Mouse (Mus musculus) small intestine, adult 2 months (tissue): ENCODE measurements around the gene A230072I06Rik. TPM values are rescaled to one million over a fixed set of nuclear protein-coding genes. Genes with fewer than 3 reads are reported as not detected.

Experiments used
- H3K27ac ChIP-seq: fragments of 200-500 bp; 2 replicates; pipeline ENCODE4 v1.5.1; 2012; ENCODE audit warnings: low read depth, low read length, control low read depth, inconsistent platforms; ENCODE audit not compliant: insufficient read depth
- H3K27me3 ChIP-seq: fragments of 200-500 bp; 2 replicates; pipeline ENCODE4 v1.6.1; 2012; ENCODE audit warnings: mild to moderate bottlenecking, moderate library complexity, low read length, inconsistent platforms; ENCODE audit not compliant: control insufficient read depth, insufficient read depth
- H3K36me3 ChIP-seq: fragments of 200-500 bp; 2 replicates; pipeline ENCODE4 v1.6.1; 2012; ENCODE audit warnings: mild to moderate bottlenecking, low read length, control low read depth, inconsistent platforms; ENCODE audit not compliant: control insufficient read depth, insufficient read depth
- H3K4me1 ChIP-seq: fragments of 200-500 bp; 2 replicates; pipeline ENCODE4 v1.6.1; 2012; ENCODE audit warnings: low read length, inconsistent platforms, mixed read lengths; ENCODE audit not compliant: control insufficient read depth, insufficient read depth, insufficient read length
- H3K4me3 ChIP-seq: fragments of 200-500 bp; 2 replicates; pipeline ENCODE4 v1.5.1; 2012; ENCODE audit warnings: low read depth, mild to moderate bottlenecking, control low read depth, inconsistent platforms, low read length, moderate library complexity
- CTCF ChIP-seq: fragments of 200-500 bp; IDR thresholded peaks from 2 replicates; pipeline ENCODE4 v1.5.1; 2012; ENCODE audit warnings: low read depth, mild to moderate bottlenecking, control low read depth, inconsistent platforms, low read length, moderate library complexity, mixed read lengths; ENCODE audit not compliant: insufficient replicate concordance, insufficient read length; ENCODE audit errors: extremely low read depth
- POLR2A ChIP-seq: fragments of 200-500 bp; IDR thresholded peaks from 2 replicates; pipeline ENCODE4 v1.6.1; 2012; ENCODE audit warnings: low read depth, mild to moderate bottlenecking, control low read depth, inconsistent platforms, low read length, moderate library complexity
- WGBS: fragments of 180-500 bp; shearing (Covaris S2); methylation state at CpG from one replicate; pipeline ENCODE4 v1.1.7; 2018; 5-methylcytosine and 5-hydroxymethylcytosine counted together
- polyA plus RNA-seq: library from polyadenylated mRNA; depleted of rRNA; stranded (reverse); fragments of >200 nt; gene quantifications from 2 replicates; pipeline ENCODE4 v1.2.3, GENCODE M21; 2012

The A230072I06Rik gene
- polyA plus RNA-seq, 1 experiment = not detected

GRCm38 (mm10) chr8:12261556-12261955 is 17.1 kb upstream of the A230072I06Rik start:
- Histone ChIP-seq H3K27ac (no peak overlapping the region), H3K27me3 (no peaks in the 10 kb centered on the region), H3K36me3 (no peaks in the 10 kb centered on the region), H3K4me3 (no peak overlapping the region), H3K4me1 (no peaks in the 10 kb centered on the region)
- TF ChIP-seq CTCF = no peak
- TF ChIP-seq POLR2A = no peak
- WGBS = 64% methylated on average over 4 of the region's 4 CpGs

- no peaks in the 10 kb centered on the region for H3K4me1 ChIP-seq
- H3K36me3 ChIP-seq = no peaks in the 10 kb centered on the region
- H3K4me3 ChIP-seq = no peak overlapping the region
- no peak for TF ChIP-seq POLR2A
- no peak for TF ChIP-seq CTCF
- no peak overlapping the region for H3K27ac ChIP-seq
- no peaks in the 10 kb centered on the region for H3K27me3 ChIP-seq
- WGBS = 95% methylated on average over 8 of the region's 8 CpGs
Measured at GRCm38 (mm10) chr8:12264996-12265395, 13.6 kb upstream of the A230072I06Rik start.

GRCm38 (mm10) chr8:12267863-12268262 is 10.8 kb upstream of the A230072I06Rik start:
- no peaks in the 10 kb centered on the region for H3K4me1 ChIP-seq
- H3K27ac ChIP-seq = no peak overlapping the region
- TF ChIP-seq CTCF (no peak), POLR2A (no peak)
- no peaks in the 10 kb centered on the region for H3K27me3 ChIP-seq
- no peak overlapping the region for H3K4me3 ChIP-seq
- 64% methylated on average over 5 of the region's 5 CpGs for whole genome bisulfite sequencing
- no peaks in the 10 kb centered on the region for H3K36me3 ChIP-seq

- Histone ChIP-seq H3K27ac (no peak overlapping the region), H3K27me3 (no peaks in the 10 kb centered on the region), H3K4me3 (no peak overlapping the region), H3K36me3 (no peaks in the 10 kb centered on the region), H3K4me1 (no peaks in the 10 kb centered on the region)
- TF ChIP-seq CTCF (no peak), POLR2A (no peak)
- WGBS = 62% methylated on average over 14 of the region's 14 CpGs
Measured at GRCm38 (mm10) chr8:12268306-12268829, 10.3 kb upstream of the A230072I06Rik start.

DNA sequence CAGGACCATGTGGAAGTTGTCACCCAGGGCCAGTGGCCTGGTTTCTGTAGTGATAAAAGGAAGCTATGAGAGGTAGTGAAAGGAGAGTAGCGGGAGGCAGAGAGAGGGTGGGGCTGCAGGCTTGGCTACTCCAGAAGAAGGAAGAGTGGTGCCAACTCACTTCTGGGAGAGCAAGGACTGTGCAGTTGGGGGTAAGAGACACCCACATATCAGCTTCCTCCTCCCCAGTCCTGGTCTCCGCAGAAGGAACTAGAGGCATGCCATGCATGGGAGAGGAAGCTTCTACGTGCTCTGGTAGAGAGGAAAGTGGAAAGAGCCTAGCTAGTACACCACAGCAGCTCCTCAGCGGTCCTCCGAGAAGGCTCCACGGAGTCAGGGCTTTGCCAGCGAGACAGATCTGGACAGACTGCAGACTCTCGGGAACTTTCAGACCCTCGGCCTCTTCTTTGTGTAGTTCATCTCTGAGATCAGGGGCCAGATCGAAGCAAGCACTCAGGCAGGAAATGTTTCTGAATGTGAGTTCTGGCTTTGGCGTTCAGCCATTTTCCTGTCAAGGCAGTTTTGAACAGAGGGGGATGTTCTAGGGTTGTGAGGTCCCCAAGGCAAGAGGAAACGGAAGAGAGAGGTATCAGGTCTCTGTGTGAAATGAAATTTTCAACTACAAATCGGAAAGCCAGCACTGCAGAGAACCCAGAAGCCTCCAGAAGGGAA is 1.0 kb downstream of the A230072I06Rik start:
- no peak for TF ChIP-seq POLR2A
- TF ChIP-seq CTCF = no peak
- no peaks in the 10 kb centered on the region for H3K4me1 ChIP-seq
- H3K27ac ChIP-seq = no peak overlapping the region
- no peaks in the 10 kb centered on the region for H3K36me3 ChIP-seq
- H3K27me3 ChIP-seq = no peaks in the 10 kb centered on the region
- 63% methylated on average over 13 of the region's 13 CpGs for WGBS
- no peak overlapping the region for H3K4me3 ChIP-seq

DNA sequence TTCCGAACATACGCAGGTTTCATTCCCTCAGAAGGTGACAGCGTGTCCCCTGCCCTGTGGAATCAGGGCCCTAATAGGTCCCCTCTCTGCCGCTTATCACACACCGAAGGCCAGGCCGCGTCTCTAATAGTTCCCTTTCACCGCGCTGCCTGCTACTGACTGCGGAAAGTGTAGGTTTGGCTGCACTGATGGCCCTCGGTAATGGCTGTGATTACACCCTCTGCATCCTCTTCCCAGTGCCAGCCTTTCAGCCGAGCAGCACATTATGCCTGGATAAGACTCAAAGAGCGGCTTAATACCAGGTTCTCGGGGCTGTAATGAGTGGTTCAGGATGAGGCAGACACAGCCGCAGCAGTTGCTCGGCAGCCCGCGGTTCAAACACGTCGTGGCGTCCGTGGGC is 3.5 kb downstream of the A230072I06Rik start:
- no peak overlapping the region for H3K4me3 ChIP-seq
- no peaks in the 10 kb centered on the region for H3K4me1 ChIP-seq
- no peaks in the 10 kb centered on the region for H3K36me3 ChIP-seq
- H3K27me3 ChIP-seq = no peaks in the 10 kb centered on the region
- no peak overlapping the region for H3K27ac ChIP-seq
- no peak for TF ChIP-seq CTCF
- TF ChIP-seq POLR2A = no peak
- 84% methylated on average over 22 of the region's 22 CpGs for WGBS

DNA sequence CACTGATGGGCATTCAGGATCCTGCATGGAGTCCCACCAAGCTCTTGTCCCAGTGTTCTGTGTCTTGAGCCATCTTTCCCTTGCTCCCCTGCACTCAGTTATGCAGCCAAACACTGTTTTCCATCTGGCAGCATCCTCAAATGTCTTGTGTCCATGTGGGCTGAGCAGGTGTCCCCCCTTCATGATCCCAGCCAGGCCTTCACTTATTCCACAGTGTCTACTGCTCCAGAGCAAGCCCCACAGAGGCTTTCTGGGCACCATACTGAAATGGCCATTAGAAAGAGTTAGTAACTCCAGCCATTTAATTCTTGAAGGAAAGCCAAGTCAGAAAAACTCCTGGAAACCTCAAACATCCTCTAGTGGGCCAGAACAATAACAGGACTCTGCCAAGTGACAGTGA is 11.9 kb downstream of the A230072I06Rik start:
- Histone ChIP-seq H3K36me3 (no peaks in the 10 kb centered on the region), H3K27ac (no peak overlapping the region), H3K4me3 (no peak overlapping the region), H3K27me3 (peaks cover 2% of the 10 kb centered on the region; the same call in 1 of the 2 replicates), H3K4me1 (no peaks in the 10 kb centered on the region)
- TF ChIP-seq POLR2A = no peak
